8 mouse cellular contexts compared by ENCODE assay signal in genomic region chr17:31658468-31659185, GRCm38 (mm10). TPM values are rescaled to one million over a fixed set of nuclear protein-coding genes. Genes with fewer than 3 reads are reported as not detected.
DNase-seq lines count a peak whose midpoint lies in the region; ATAC-seq and TF ChIP-seq lines count a peak whose summit lies in the region.

Gene U2af1 (minus strand): TSS chr17:31658892.

- H3K79me2 ChIP-seq in heart, adult 2 months (replicated peaks; ENCODE audit: control insufficient read depth, insufficient read depth, low read length): peaks cover 4% of the 10 kb centered on the region; the same call in 1 of the 2 replicates

- peak within 1 kb of the TSS; percentile 97 for H3K4me3 ChIP-seq in embryonic facial prominence, embryonic 14.5 days (ENCODE audit: low read depth, low read length)
- H3K4me3 ChIP-seq in heart, adult 2 months: peak within 1 kb of the TSS; percentile 94
- peak within 1 kb of the TSS; percentile 98 for H3K4me3 ChIP-seq in limb, embryonic 13.5 days
- H3K4me3 ChIP-seq in midbrain, embryonic 16.5 days (ENCODE audit: low read depth, low read length): peak within 1 kb of the TSS; percentile 56

- TF ChIP-seq POLR2A in heart, adult 2 months (IDR thresholded peaks at IDR 0.05; ENCODE audit: insufficient read depth, low read depth, low read length): peak; percentile 85

- peak; percentile 98 for ATAC-seq in embryonic facial prominence, embryonic 14.5 days (ENCODE audit: low read depth)
- ATAC-seq in limb, embryonic 13.5 days (ENCODE audit: low FRiP score, low read depth): peak; percentile 98
- peak; percentile 99 for ATAC-seq in midbrain, embryonic 16.5 days

- H3K36me3 ChIP-seq in embryonic facial prominence, embryonic 14.5 days (ENCODE audit: control insufficient read depth, insufficient read depth, low read length): peaks cover 31% of the 10 kb centered on the region
- H3K36me3 ChIP-seq in heart, adult 2 months (ENCODE audit: control insufficient read depth, insufficient read depth, low read length): peaks cover 16% of the 10 kb centered on the region
- H3K36me3 ChIP-seq in limb, embryonic 13.5 days: peaks cover 32% of the 10 kb centered on the region
- H3K36me3 ChIP-seq in midbrain, embryonic 16.5 days (ENCODE audit: control insufficient read depth, insufficient read depth, low read length): peaks cover 9% of the 10 kb centered on the region

- intact Hi-C loops in heart, adult 2 months (cut with DNase I): loop anchor here (5.0 to 10.0 kb wide), 4 partner anchors 91 to 644 kb away; no protein-coding TSS in a partner anchor

- peak within 1 kb of the TSS; percentile 79 for H3K4me2 ChIP-seq in embryonic facial prominence, embryonic 14.5 days (ENCODE audit: low read depth, low read length)
- H3K4me2 ChIP-seq in limb, embryonic 13.5 days (replicated peaks): peak within 1 kb of the TSS; percentile 94
- H3K4me2 ChIP-seq in midbrain, embryonic 16.5 days (ENCODE audit: low read length): peak within 1 kb of the TSS; percentile 88

- H3K27me3 ChIP-seq in embryonic facial prominence, embryonic 14.5 days (replicated peaks; ENCODE audit: control insufficient read depth, insufficient read depth, low read length): no peaks in the 10 kb centered on the region
- H3K27me3 ChIP-seq in heart, adult 2 months (ENCODE audit: control insufficient read depth, insufficient read depth, low read length): no peaks in the 10 kb centered on the region
- no peaks in the 10 kb centered on the region for H3K27me3 ChIP-seq in limb, embryonic 13.5 days
- H3K27me3 ChIP-seq in midbrain, embryonic 16.5 days (ENCODE audit: control insufficient read depth, insufficient read depth, low read depth, low read length): no peaks in the 10 kb centered on the region

- H3K9me3 ChIP-seq in embryonic facial prominence, embryonic 14.5 days (ENCODE audit: control insufficient read depth, low read length): no peaks in the 10 kb centered on the region
- H3K9me3 ChIP-seq in limb, embryonic 13.5 days: no peaks in the 10 kb centered on the region
- H3K9me3 ChIP-seq in midbrain, embryonic 16.5 days (replicated peaks; ENCODE audit: control insufficient read depth, low read length, poor library complexity, severe bottlenecking): no peaks in the 10 kb centered on the region

- 0 out of 2 replicates have a peak, but pooled peaks have one; percentile 33 for TF ChIP-seq EP300 in heart, adult 2 months (IDR thresholded peaks at IDR 0.05; ENCODE audit: insufficient read depth, low read depth, low read length)

- peak within 1 kb of the TSS; percentile 99 for H3K9ac ChIP-seq in embryonic facial prominence, embryonic 14.5 days (ENCODE audit: low read depth, low read length)
- H3K9ac ChIP-seq in heart, adult 2 months (ENCODE audit: low read depth, low read length): peak within 1 kb of the TSS; percentile 95
- peak within 1 kb of the TSS; percentile 98 for H3K9ac ChIP-seq in limb, embryonic 13.5 days
- peak within 1 kb of the TSS; percentile 95 for H3K9ac ChIP-seq in midbrain, embryonic 16.5 days (ENCODE audit: low read depth, low read length)

- H3K27ac ChIP-seq in embryonic facial prominence, embryonic 14.5 days (replicated peaks; ENCODE audit: low read depth, low read length): peak within 1 kb of the TSS; percentile 88
- peak within 1 kb of the TSS; percentile 92 for H3K27ac ChIP-seq in heart, adult 2 months
- peak within 1 kb of the TSS; percentile 87 for H3K27ac ChIP-seq in limb, embryonic 13.5 days
- H3K27ac ChIP-seq in midbrain, embryonic 16.5 days (ENCODE audit: low read length): peak within 1 kb of the TSS; percentile 93

- peak; percentile 96 for DNase-seq in 3T3-L1 (ENCODE audit: low read depth, low spot score)
- peak; percentile 94 to 95 for DNase-seq in adrenal gland, postnatal 4 days (ENCODE audit: low spot score in 2 of 2)
- DNase-seq in embryonic facial prominence, embryonic 14.5 days (ENCODE audit: low spot score): peak; percentile 99
- peak; percentile 99 for DNase-seq in heart, adult 2 months
- peak; percentile 97 to 98 for DNase-seq in kidney, adult 8-10 months
- DNase-seq in spleen, postnatal 10 days (ENCODE audit: low spot score in 2 of 2): peak; percentile 97 to 99

- peak; percentile 21 for TF ChIP-seq CTCF in heart, adult 2 months (IDR thresholded peaks at IDR 0.05)

- under 1% methylated on average over 44 of the region's 77 CpGs for WGBS in embryonic facial prominence, embryonic 14.5 days
- WGBS in heart, adult 2 months: under 1% methylated on average over 75 of the region's 77 CpGs
- WGBS in limb, embryonic 13.5 days: under 1% methylated on average over 73 of the region's 77 CpGs
- WGBS in midbrain, embryonic 16.5 days: under 1% methylated on average over 60 of the region's 77 CpGs

- no peaks in the 10 kb centered on the region for H3K4me1 ChIP-seq in embryonic facial prominence, embryonic 14.5 days (ENCODE audit: control insufficient read depth, insufficient read depth, low read length)
- peaks cover 9% of the 10 kb centered on the region for H3K4me1 ChIP-seq in heart, adult 2 months (ENCODE audit: control insufficient read depth, insufficient read depth, low read length)
- peaks cover 27% of the 10 kb centered on the region for H3K4me1 ChIP-seq in limb, embryonic 13.5 days
- H3K4me1 ChIP-seq in midbrain, embryonic 16.5 days (ENCODE audit: control insufficient read depth, insufficient read depth, low read length): peaks cover 13% of the 10 kb centered on the region

RNA-seq across cellular contexts. Expression of gene U2af1, which starts in this region (rescaled TPM):
- 100 to 1,000 TPM; 196 to 216 TPM for total RNA-seq in adrenal gland, postnatal 4 days (2021)
- polyA plus RNA-seq in embryonic facial prominence, embryonic 14.5 days (2014; fragmentation: Nextera tagmentation; extraction: Ambion mirVana): 134 and 139 TPM in 2 replicates
- 10 to 100 TPM; 71.9 to 72.5 TPM for total RNA-seq in heart, adult 2 months (2021)
- 32.6 and 52.6 TPM in 2 replicates for polyA plus RNA-seq in heart, adult 2 months (2012; rRNA removed)
- polyA plus RNA-seq in limb, embryonic 13.5 days (2015; fragmentation: Nextera tagmentation; extraction: Ambion mirVana): 354 and 373 TPM in 2 replicates
- polyA plus RNA-seq in midbrain, embryonic 16.5 days (2015; fragmentation: Nextera tagmentation; extraction: Ambion mirVana): 194 and 198 TPM in 2 replicates

Comparison
In these comparisons a context has a peak if more than half of its experiments do, and no peak if none do; other contexts are left out.
1. Peak in every context shown above with its lines: DNase-seq, ATAC-seq, H3K4me3 ChIP-seq and H3K27ac ChIP-seq.